Comparison of ENCODE assay signal across 20 mouse cellular contexts in the genomic region with DNA sequence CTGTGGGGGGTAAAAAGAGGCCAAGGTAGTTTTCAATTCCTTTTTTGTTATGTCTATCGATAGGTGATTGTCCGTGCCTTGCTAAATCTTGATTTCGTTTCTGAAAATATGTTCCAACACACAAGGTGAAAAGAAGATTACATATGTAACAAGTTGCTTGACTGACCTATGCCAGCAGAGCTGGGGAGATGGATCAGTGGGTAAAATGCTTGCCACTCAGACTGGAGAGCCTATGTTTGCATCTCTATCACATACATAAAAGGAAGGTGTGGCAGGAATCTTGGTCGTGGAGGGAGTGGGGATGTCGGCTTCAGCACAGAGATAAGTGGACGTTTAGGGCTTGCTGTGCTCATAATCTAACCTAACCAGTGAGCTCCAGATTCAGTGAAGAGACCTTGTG. TPM values are rescaled to one million over a fixed set of nuclear protein-coding genes. Genes with fewer than 3 reads are reported as not detected.
DNase-seq lines count a peak whose midpoint lies in the region; TF ChIP-seq lines count a peak whose summit lies in the region.
"Had no signal": no experiment of that assay in that cellular context is flagged by ENCODE, and none has a peak within 500 bp of the region (broad histone marks: within the 10 kb centered on the region; RNA-seq: fewer than 3 reads in every experiment).

No protein-coding gene starts in this region.

- peaks cover 26% of the 10 kb centered on the region for H3K36me3 ChIP-seq in heart, adult 2 months (ENCODE audit: control insufficient read depth, insufficient read depth, low read length)
- H3K36me3 ChIP-seq in kidney, adult 2 months (ENCODE audit: control insufficient read depth, insufficient read depth, low read length), result no peaks in the 10 kb centered on the region
- H3K36me3 ChIP-seq: embryonic facial prominence, embryonic 13.5 days; forebrain, embryonic 12.5 days; heart, embryonic 10.5 days; hindbrain, embryonic 10.5 days; intestine, embryonic 15.5 days had no signal

- peak overlapping the region; percentile 38; the same call in 1 of the 2 replicates for H3K9ac ChIP-seq in heart, adult 2 months (ENCODE audit: low read depth, low read length)
- H3K9ac ChIP-seq: embryonic facial prominence, embryonic 13.5 days; forebrain, embryonic 12.5 days; forebrain, postnatal 0 days; hindbrain, embryonic 14.5 days; intestine, embryonic 15.5 days had no signal

- H3K4me1 ChIP-seq in heart, adult 2 months (ENCODE audit: control insufficient read depth, insufficient read depth, low read length), result peaks cover 18% of the 10 kb centered on the region
- H3K4me1 ChIP-seq in kidney, adult 2 months (ENCODE audit: control insufficient read depth, insufficient read depth, low read length), result peaks cover 7% of the 10 kb centered on the region; the same call in 1 of the 2 replicates

- no peak for DNase-seq in heart, adult 2 months
- no peak for DNase-seq in heart, adult 18-20 months
- DNase-seq in kidney, adult 2 months, result no peak
- DNase-seq in kidney, postnatal 14 days, result no peak
- peak; percentile 61 for DNase-seq in R1 (ENCODE audit: low read depth, low spot score)
- no peak for DNase-seq in cerebellum, adult 11-12 months
- DNase-seq: adrenal gland, postnatal 10 days; cerebellum, adult 18-20 months; cerebellum, adult 9-11 months; cerebellum, postnatal 36 days; forebrain, postnatal 0 days; gastrocnemius, postnatal 10 days; kidney, adult 18-20 months had no signal

- TF ChIP-seq EP300 in heart, adult 2 months (IDR thresholded peaks at IDR 0.05; ENCODE audit: insufficient read depth, low read depth, low read length), result no peak

- no peaks in the 10 kb centered on the region for H3K79me2 ChIP-seq in heart, adult 2 months (replicated peaks; ENCODE audit: control insufficient read depth, insufficient read depth, low read length)

- no peaks in the 10 kb centered on the region for H3K27me3 ChIP-seq in heart, adult 2 months (ENCODE audit: control insufficient read depth, insufficient read depth, low read length)
- no peaks in the 10 kb centered on the region for H3K27me3 ChIP-seq in kidney, adult 2 months (replicated peaks; ENCODE audit: control insufficient read depth, insufficient read depth, low read length)
- H3K27me3 ChIP-seq: CH12.LX; embryonic facial prominence, embryonic 13.5 days; forebrain, embryonic 12.5 days; intestine, embryonic 15.5 days had no signal

- intact Hi-C loops in heart, adult 2 months (cut with DNase I), result loop anchor here (5.0 kb wide), 1 partner anchor 68 kb away; no protein-coding TSS in a partner anchor

- TF ChIP-seq CTCF in heart, adult 2 months (IDR thresholded peaks at IDR 0.05), result no peak
- TF ChIP-seq CTCF in kidney, adult 2 months (conservative IDR thresholded peaks at IDR 0.05; ENCODE audit: insufficient read depth, insufficient read length, low read depth, low read length), result no peak

- no peak for TF ChIP-seq POLR2A in heart, adult 2 months (IDR thresholded peaks at IDR 0.05; ENCODE audit: insufficient read depth, low read depth, low read length)
- no peak for TF ChIP-seq POLR2A in kidney, adult 2 months (IDR thresholded peaks at IDR 0.05; ENCODE audit: low read depth, low read length)

- 52% methylated on average over 6 of the region's 6 CpGs for WGBS in heart, adult 2 months
- 75% methylated on average over 6 of the region's 6 CpGs for WGBS in kidney, adult 2 months

- H3K4me3 ChIP-seq in heart, adult 2 months, result no peak overlapping the region; the same call in 1 of the 2 replicates
- H3K4me3 ChIP-seq in kidney, adult 2 months (ENCODE audit: insufficient read depth, low read depth, low read length), result no peak overlapping the region
- H3K4me3 ChIP-seq: embryonic facial prominence, embryonic 13.5 days; forebrain, embryonic 12.5 days; heart, embryonic 10.5 days; hindbrain, embryonic 10.5 days; intestine, embryonic 15.5 days had no signal

- H3K27ac ChIP-seq in heart, adult 2 months, result peak overlapping the region; percentile 88
- peak overlapping the region; percentile 6; the same call in 1 of the 2 replicates for H3K27ac ChIP-seq in kidney, adult 2 months (ENCODE audit: insufficient read depth, low read depth, low read length)
- H3K27ac ChIP-seq: embryonic facial prominence, embryonic 13.5 days; forebrain, embryonic 12.5 days; heart, embryonic 10.5 days; hindbrain, embryonic 10.5 days; hindbrain, embryonic 14.5 days; intestine, embryonic 15.5 days had no signal

RNA-seq across cellular contexts. Expression of gene Adgrf5, which starts 3.7 kb away (rescaled TPM):
- 100 to 1,000 TPM; 184 to 231 TPM for total RNA-seq in heart, adult 2 months (2021)
- polyA plus RNA-seq in heart, adult 2 months (2012; rRNA removed), result 57.7 and 116 TPM in 2 replicates
- total RNA-seq in heart, adult 18-20 months (2021), result 100 to 1,000 TPM; 168 to 185 TPM
- 35.5 and 41.7 TPM in 2 replicates for polyA plus RNA-seq in kidney, adult 2 months (2012; rRNA removed)
- total RNA-seq: CH12.LX had no signal
